Mouse (Mus musculus) cerebellum, adult 9-11 months (tissue): Measurements from ENCODE around the gene Pgrmc1.

ENCODE experiments used
- DNase-seq: peaks from one replicate; pipeline ENCODE4 v3.0.0; 2022

Pgrmc1 gene

DNA sequence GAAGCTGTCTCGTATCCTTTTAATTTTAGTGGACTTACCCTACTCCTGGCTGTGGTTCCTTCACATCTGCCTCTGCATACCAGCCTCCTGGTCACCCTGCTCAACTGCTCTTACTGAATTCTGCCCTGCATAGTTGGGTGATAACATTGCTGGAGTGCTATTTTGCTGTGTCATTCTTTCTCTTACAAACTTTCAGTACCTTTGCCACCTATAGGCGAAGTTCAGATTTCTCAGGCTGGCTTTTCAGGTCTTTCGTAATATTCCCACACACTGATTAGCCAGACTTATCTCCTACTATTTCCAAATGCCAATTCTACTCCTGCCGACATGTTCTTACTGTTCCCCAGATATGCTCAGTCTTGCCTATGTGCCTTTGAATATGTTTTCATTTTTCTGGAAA is 6.0 kb downstream of the Pgrmc1 start:
- no peak for DNase-seq

DNA sequence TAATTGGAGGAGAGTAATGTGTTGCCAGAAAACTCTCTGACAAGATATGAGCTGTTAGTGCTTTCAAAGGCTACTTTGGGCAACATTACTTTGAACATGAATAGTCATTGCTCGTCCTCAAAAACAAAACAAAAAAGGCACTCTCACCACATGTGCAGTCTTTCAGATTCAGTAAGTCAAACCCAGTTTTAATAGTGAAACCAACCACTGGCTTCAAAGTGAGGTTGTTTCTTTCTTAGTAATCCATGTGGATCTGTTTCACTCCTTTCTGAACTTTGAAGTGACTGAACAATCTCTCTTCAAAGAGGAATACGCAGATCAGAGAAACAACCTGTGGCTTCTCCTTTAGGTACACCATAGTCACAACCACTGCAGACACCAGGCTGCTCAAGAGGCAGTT is 11.1 kb downstream of the Pgrmc1 start:
- no peak for DNase-seq

DNA sequence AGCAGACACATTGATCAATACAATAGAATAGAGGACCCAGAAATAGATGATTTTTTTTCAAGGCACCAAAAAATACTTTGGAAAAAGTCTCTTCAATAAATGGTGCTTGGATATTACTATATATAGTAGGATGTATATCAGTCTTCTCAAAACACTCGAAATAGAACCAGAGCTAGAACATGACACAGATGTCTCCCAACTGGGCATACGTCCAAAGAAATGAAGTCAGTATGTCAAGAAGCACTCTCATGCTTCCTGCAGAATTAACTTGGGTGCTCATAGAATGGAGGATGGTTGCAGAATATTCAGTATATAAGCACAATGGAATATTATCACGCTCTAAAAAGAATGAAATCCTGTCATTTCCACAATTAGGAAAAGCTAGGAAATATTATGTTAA is 30.1 kb downstream of the Pgrmc1 start:
- no peak for DNase-seq

DNA sequence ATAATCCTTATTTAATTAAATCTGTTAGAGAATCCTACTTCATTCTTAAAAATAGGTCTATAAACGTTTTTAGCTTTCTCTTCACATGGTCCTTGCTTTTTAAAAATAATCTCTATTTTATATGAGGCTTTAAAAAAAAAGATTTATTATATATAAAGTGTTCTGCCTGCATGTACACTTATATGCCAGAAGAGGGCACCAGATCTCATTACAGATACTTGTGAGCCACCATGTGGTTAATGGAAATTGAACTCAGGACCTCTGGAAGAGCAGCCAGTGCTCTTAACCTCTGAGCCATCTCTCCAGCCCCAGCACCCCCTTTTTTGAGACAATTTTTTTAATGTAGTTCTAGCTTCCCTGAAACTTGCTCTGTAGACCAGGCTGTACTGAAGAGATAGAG is 32.8 kb downstream of the Pgrmc1 start:
- no peak for DNase-seq

DNA sequence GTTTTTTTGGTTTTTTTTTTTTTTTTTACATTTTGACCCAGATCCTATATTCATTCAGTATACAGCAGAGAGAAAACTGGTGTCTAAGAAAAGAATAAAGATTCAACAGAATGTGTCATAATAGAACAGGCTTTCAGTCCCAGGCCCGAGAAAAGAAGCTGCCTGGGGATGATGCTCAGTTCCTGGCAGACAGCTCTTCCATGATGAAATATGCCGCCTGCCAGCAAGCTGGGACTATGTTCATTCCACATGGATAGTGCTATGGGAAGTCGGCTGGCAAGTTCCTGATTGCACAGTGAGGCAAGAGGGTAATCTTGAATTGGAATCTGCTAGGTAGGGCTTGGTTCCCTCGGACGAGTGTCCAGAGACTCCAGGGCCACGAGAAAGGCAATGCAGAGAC is 42.0 kb downstream of the Pgrmc1 start:
- peak; percentile 34 for DNase-seq

GRCm38 (mm10) chrX:36644657-36645551 is 46.9 kb downstream of the Pgrmc1 start, which contains the start of gene Akap17b:
Gene Akap17b, minus strand, starts transcription at chrX:36645395.
- peak; percentile 91 for DNase-seq
